Mouse (Mus musculus): ENCODE results near the gene Gm14180. TPM values are rescaled to one million over a fixed set of nuclear protein-coding genes. Genes with fewer than 3 reads are reported as not detected.
"Not testable (repeated sequence)": the region's sequence is repeated elsewhere in the genome, so short reads cannot be mapped to it uniquely, and the experiment has no call there.

Gm14180 gene
- polyA plus RNA-seq (2012; rRNA removed), result not detected in 2 replicates

GRCm38 (mm10) chr11:99734190-99734589, at the start of gene Gm14180:
TSS of gene Gm14180 (minus strand) at chr11:99734290.
- H3K4me3 ChIP-seq (replicated peaks; ENCODE audit: insufficient read depth, low read depth, low read length), result no peak within 1 kb of the TSS

GRCm38 (mm10) chr11:99780604-99781003, 46.5 kb upstream of the Gm14180 start, which contains the start of gene Krtap4-8:
TSS of gene Krtap4-8 (minus strand) at chr11:99780704.
- Histone ChIP-seq H3K27ac (ENCODE audit: insufficient read depth, low read length) (no peak within 1 kb of the TSS), H3K27me3 (ENCODE audit: control insufficient read depth, insufficient read depth, low read length) (no peaks in the 10 kb centered on the region), H3K4me3 (replicated peaks; ENCODE audit: insufficient read depth, low read depth, low read length) (no peak within 1 kb of the TSS), H3K4me1 (ENCODE audit: control insufficient read depth, insufficient read depth, low read length) (no peaks in the 10 kb centered on the region)
- TF ChIP-seq POLR2A (IDR thresholded peaks at IDR 0.05; ENCODE audit: borderline replicate concordance, insufficient read depth, low read length) (no peak), CTCF (IDR thresholded peaks at IDR 0.05; ENCODE audit: borderline replicate concordance, insufficient read depth, low read depth, low read length) (no peak)
- 97% methylated on average over 2 of the region's 2 CpGs for WGBS
- no peak for DNase-seq

More at GRCm38 (mm10) chr11:99734190-99734589, at the start of gene Gm14180:
- Histone ChIP-seq H3K27me3 (ENCODE audit: control insufficient read depth, insufficient read depth, low read length) (no peaks in the 10 kb centered on the region), H3K4me1 (ENCODE audit: control insufficient read depth, insufficient read depth, low read length) (no peaks in the 10 kb centered on the region), H3K27ac (ENCODE audit: insufficient read depth, low read length) (no peak within 1 kb of the TSS)
- TF ChIP-seq CTCF (IDR thresholded peaks at IDR 0.05; ENCODE audit: borderline replicate concordance, insufficient read depth, low read depth, low read length), result no peak
- no peak for TF ChIP-seq POLR2A (IDR thresholded peaks at IDR 0.05; ENCODE audit: borderline replicate concordance, insufficient read depth, low read length)
- 71% methylated on average over 2 of the region's 2 CpGs for WGBS
- DNase-seq, result no peak

- WGBS, result 68% methylated on average over 7 of the region's 7 CpGs
Observed at GRCm38 (mm10) chr11:99778401-99778800, 44.3 kb upstream of the Gm14180 start.

GRCm38 (mm10) chr11:99772813-99773212, 38.7 kb upstream of the Gm14180 start, which contains the start of gene Gm11595:
TSS of gene Gm11595 (minus strand) at chr11:99772913.
- H3K4me3 ChIP-seq (replicated peaks; ENCODE audit: insufficient read depth, low read depth, low read length); H3K27me3 ChIP-seq (ENCODE audit: control insufficient read depth, insufficient read depth, low read length); DNase-seq; H3K4me1 ChIP-seq (ENCODE audit: control insufficient read depth, insufficient read depth, low read length); H3K27ac ChIP-seq (ENCODE audit: insufficient read depth, low read length): not testable (repeated sequence)

More at GRCm38 (mm10) chr11:99778401-99778800, 44.3 kb upstream of the Gm14180 start:
- H3K4me3 ChIP-seq (replicated peaks; ENCODE audit: insufficient read depth, low read depth, low read length), result no peak overlapping the region
- no peaks in the 10 kb centered on the region for H3K27me3 ChIP-seq (ENCODE audit: control insufficient read depth, insufficient read depth, low read length)
- no peak for DNase-seq
- H3K4me1 ChIP-seq (ENCODE audit: control insufficient read depth, insufficient read depth, low read length), result no peaks in the 10 kb centered on the region
- no peak overlapping the region for H3K27ac ChIP-seq (ENCODE audit: insufficient read depth, low read length)
- TF ChIP-seq CTCF (IDR thresholded peaks at IDR 0.05; ENCODE audit: borderline replicate concordance, insufficient read depth, low read depth, low read length) (no peak), POLR2A (IDR thresholded peaks at IDR 0.05; ENCODE audit: borderline replicate concordance, insufficient read depth, low read length) (no peak)

- no peaks in the 10 kb centered on the region for H3K4me1 ChIP-seq (ENCODE audit: control insufficient read depth, insufficient read depth, low read length)
- WGBS, result 82% methylated on average over 2 of the region's 2 CpGs
- no peak for DNase-seq
- H3K27me3 ChIP-seq (ENCODE audit: control insufficient read depth, insufficient read depth, low read length), result no peaks in the 10 kb centered on the region
- no peak overlapping the region for H3K27ac ChIP-seq (ENCODE audit: insufficient read depth, low read length)
- TF ChIP-seq CTCF (IDR thresholded peaks at IDR 0.05; ENCODE audit: borderline replicate concordance, insufficient read depth, low read depth, low read length) (no peak), POLR2A (IDR thresholded peaks at IDR 0.05; ENCODE audit: borderline replicate concordance, insufficient read depth, low read length) (no peak)
- no peak overlapping the region for H3K4me3 ChIP-seq (replicated peaks; ENCODE audit: insufficient read depth, low read depth, low read length)
Observed at GRCm38 (mm10) chr11:99768410-99768809, 34.3 kb upstream of the Gm14180 start.

GRCm38 (mm10) chr11:99758877-99759276, 24.8 kb upstream of the Gm14180 start:
- Histone ChIP-seq H3K4me1 (ENCODE audit: control insufficient read depth, insufficient read depth, low read length) (no peaks in the 10 kb centered on the region), H3K27me3 (ENCODE audit: control insufficient read depth, insufficient read depth, low read length) (no peaks in the 10 kb centered on the region), H3K4me3 (replicated peaks; ENCODE audit: insufficient read depth, low read depth, low read length) (no peak overlapping the region), H3K27ac (ENCODE audit: insufficient read depth, low read length) (no peak overlapping the region)
- TF ChIP-seq CTCF (IDR thresholded peaks at IDR 0.05; ENCODE audit: borderline replicate concordance, insufficient read depth, low read depth, low read length) (no peak), POLR2A (IDR thresholded peaks at IDR 0.05; ENCODE audit: borderline replicate concordance, insufficient read depth, low read length) (no peak)
- WGBS, result 78% methylated on average over 1 of the region's 1 CpGs
- no peak for DNase-seq

GRCm38 (mm10) chr11:99743985-99744384, 9.9 kb upstream of the Gm14180 start:
- no peak for TF ChIP-seq CTCF (IDR thresholded peaks at IDR 0.05; ENCODE audit: borderline replicate concordance, insufficient read depth, low read depth, low read length)
- TF ChIP-seq POLR2A (IDR thresholded peaks at IDR 0.05; ENCODE audit: borderline replicate concordance, insufficient read depth, low read length), result no peak
- no peak overlapping the region for H3K27ac ChIP-seq (ENCODE audit: insufficient read depth, low read length)
- H3K4me1 ChIP-seq (ENCODE audit: control insufficient read depth, insufficient read depth, low read length), result no peaks in the 10 kb centered on the region
- no peak for DNase-seq
- H3K4me3 ChIP-seq (replicated peaks; ENCODE audit: insufficient read depth, low read depth, low read length), result no peak overlapping the region
- 84% methylated on average over 3 of the region's 3 CpGs for WGBS
- H3K27me3 ChIP-seq (ENCODE audit: control insufficient read depth, insufficient read depth, low read length), result no peaks in the 10 kb centered on the region

- peak; percentile 10 to 24 for DNase-seq
- Histone ChIP-seq H3K27me3 (ENCODE audit: control insufficient read depth, insufficient read depth, low read length) (no peaks in the 10 kb centered on the region), H3K4me3 (replicated peaks; ENCODE audit: insufficient read depth, low read depth, low read length) (no peak overlapping the region), H3K27ac (ENCODE audit: insufficient read depth, low read length) (no peak overlapping the region), H3K4me1 (ENCODE audit: control insufficient read depth, insufficient read depth, low read length) (no peaks in the 10 kb centered on the region)
- WGBS, result 39% methylated on average over 2 of the region's 2 CpGs
- TF ChIP-seq CTCF (IDR thresholded peaks at IDR 0.05; ENCODE audit: borderline replicate concordance, insufficient read depth, low read depth, low read length), result no peak
- no peak for TF ChIP-seq POLR2A (IDR thresholded peaks at IDR 0.05; ENCODE audit: borderline replicate concordance, insufficient read depth, low read length)
Observed at GRCm38 (mm10) chr11:99724061-99724460, 10.0 kb downstream of the Gm14180 start.

Data from cerebellum, adult 2 months (tissue).